Comparison of ENCODE assay signal across 28 mouse cellular contexts in the genomic region with DNA sequence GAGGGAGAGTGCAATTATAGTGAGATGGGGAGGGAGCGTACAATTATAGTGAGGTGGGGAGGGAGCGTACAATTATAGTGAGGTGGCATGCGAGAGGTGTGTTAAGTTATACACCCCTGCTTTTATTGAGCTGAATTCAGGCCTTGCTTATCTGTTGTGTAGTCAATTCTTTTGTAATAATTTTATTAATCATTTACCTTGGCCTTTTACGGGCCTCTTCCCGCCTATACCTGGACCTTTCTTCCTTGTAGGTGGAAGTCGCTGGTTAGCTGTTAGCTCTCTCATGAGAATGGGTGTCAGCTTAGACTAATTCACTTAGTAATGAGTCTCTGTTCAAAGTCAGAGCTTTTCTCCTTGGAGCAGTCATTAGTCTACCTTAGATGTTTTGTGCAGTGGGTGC. TPM values are rescaled to one million over a fixed set of nuclear protein-coding genes. Genes with fewer than 3 reads are reported as not detected.
DNase-seq lines count a peak whose midpoint lies in the region; ATAC-seq and TF ChIP-seq lines count a peak whose summit lies in the region.
"Had no signal": no experiment of that assay in that cellular context is flagged by ENCODE, and none has a peak within 500 bp of the region (broad histone marks: within the 10 kb centered on the region; RNA-seq: fewer than 3 reads in every experiment).

No protein-coding gene starts in this region.

- H3K79me2 ChIP-seq in liver, adult 2 months (ENCODE audit: control insufficient read depth, insufficient read depth, low read length), result peaks cover 8% of the 10 kb centered on the region; the same call in 1 of the 2 replicates

- TF ChIP-seq POLR2A in liver, adult 2 months (IDR thresholded peaks at IDR 0.05; ENCODE audit: extremely low read depth, insufficient read depth, low read length), result no peak

- no peaks in the 10 kb centered on the region for H3K4me1 ChIP-seq in forebrain, embryonic 11.5 days (replicated peaks; ENCODE audit: control insufficient read depth, insufficient read depth, low read length)
- no peaks in the 10 kb centered on the region for H3K4me1 ChIP-seq in forebrain, embryonic 14.5 days (ENCODE audit: control insufficient read depth, insufficient read depth, low read length)
- H3K4me1 ChIP-seq in liver, adult 2 months (ENCODE audit: control insufficient read depth, insufficient read depth, low read length), result no peaks in the 10 kb centered on the region
- H3K4me1 ChIP-seq in intestine, embryonic 15.5 days (replicated peaks), result no peaks in the 10 kb centered on the region
- H3K4me1 ChIP-seq in intestine, postnatal 0 days (replicated peaks; ENCODE audit: control insufficient read depth, insufficient read depth, low read length), result no peaks in the 10 kb centered on the region
- H3K4me1 ChIP-seq: embryonic facial prominence, embryonic 13.5 days; embryonic facial prominence, embryonic 15.5 days; forebrain, embryonic 10.5 days; forebrain, embryonic 13.5 days had no signal

- H3K4me3 ChIP-seq in forebrain, embryonic 11.5 days (ENCODE audit: low read depth, low read length), result no peak overlapping the region
- H3K4me3 ChIP-seq in forebrain, embryonic 14.5 days (ENCODE audit: low read depth, low read length), result no peak overlapping the region
- no peak overlapping the region for H3K4me3 ChIP-seq in liver, adult 2 months (ENCODE audit: insufficient read depth, low read depth, low read length)
- H3K4me3 ChIP-seq in intestine, embryonic 15.5 days (replicated peaks), result no peak overlapping the region
- no peak overlapping the region for H3K4me3 ChIP-seq in intestine, postnatal 0 days (ENCODE audit: low read depth, low read length)
- H3K4me3 ChIP-seq: embryonic facial prominence, embryonic 13.5 days; embryonic facial prominence, embryonic 15.5 days; erythroblast, embryonic 14.5 days; forebrain, embryonic 10.5 days; forebrain, embryonic 13.5 days had no signal

- H3K36me3 ChIP-seq in forebrain, embryonic 11.5 days (ENCODE audit: control insufficient read depth, insufficient read depth, low read length), result no peaks in the 10 kb centered on the region
- H3K36me3 ChIP-seq in forebrain, embryonic 14.5 days (ENCODE audit: control insufficient read depth, insufficient read depth, low read length), result no peaks in the 10 kb centered on the region
- H3K36me3 ChIP-seq in liver, adult 2 months (ENCODE audit: control insufficient read depth, insufficient read depth, low read length), result no peaks in the 10 kb centered on the region; the same call in 1 of the 2 replicates
- H3K36me3 ChIP-seq in intestine, embryonic 15.5 days, result no peaks in the 10 kb centered on the region
- 0 out of 2 replicates have a peak, but pooled peaks cover 3% of the 10 kb centered on the region for H3K36me3 ChIP-seq in intestine, postnatal 0 days (ENCODE audit: control insufficient read depth, insufficient read depth)

- TF ChIP-seq CTCF in liver, adult 2 months (IDR thresholded peaks at IDR 0.05; ENCODE audit: low read depth, low read length), result no peak
- TF ChIP-seq CTCF in intestine, postnatal 0 days (IDR thresholded peaks at IDR 0.05; ENCODE audit: low read depth), result no peak

- no peaks in the 10 kb centered on the region for H3K9me3 ChIP-seq in forebrain, embryonic 11.5 days (ENCODE audit: control insufficient read depth, low read length)
- H3K9me3 ChIP-seq in forebrain, embryonic 14.5 days (replicated peaks; ENCODE audit: control insufficient read depth, low read length), result no peaks in the 10 kb centered on the region
- no peaks in the 10 kb centered on the region for H3K9me3 ChIP-seq in intestine, embryonic 15.5 days
- no peaks in the 10 kb centered on the region for H3K9me3 ChIP-seq in intestine, postnatal 0 days (ENCODE audit: control insufficient read depth)
- H3K9me3 ChIP-seq: embryonic facial prominence, embryonic 13.5 days; embryonic facial prominence, embryonic 15.5 days; forebrain, embryonic 13.5 days; G1E had no signal

- no peak for ATAC-seq in forebrain, embryonic 11.5 days (replicated peaks; ENCODE audit: low FRiP score)
- ATAC-seq in forebrain, embryonic 14.5 days, result no peak
- ATAC-seq in intestine, embryonic 15.5 days, result peak; percentile 86
- ATAC-seq in intestine, postnatal 0 days, result peak; percentile 88
- ATAC-seq: CD4-positive, CD25-positive, alpha-beta regulatory T cell, adult 4 months; forebrain, embryonic 13.5 days; forebrain, embryonic 16.5 days had no signal

- H3K27ac ChIP-seq in forebrain, embryonic 11.5 days (ENCODE audit: low read depth, low read length), result no peak overlapping the region
- no peak overlapping the region for H3K27ac ChIP-seq in forebrain, embryonic 14.5 days (ENCODE audit: low read depth, low read length)
- H3K27ac ChIP-seq in liver, adult 2 months (replicated peaks; ENCODE audit: insufficient read depth, low read depth, low read length), result no peak overlapping the region
- H3K27ac ChIP-seq in intestine, embryonic 15.5 days, result no peak overlapping the region
- no peak overlapping the region for H3K27ac ChIP-seq in intestine, postnatal 0 days (ENCODE audit: low read depth, low read length)
- H3K27ac ChIP-seq: embryonic facial prominence, embryonic 13.5 days; embryonic facial prominence, embryonic 15.5 days; forebrain, embryonic 10.5 days; forebrain, embryonic 13.5 days had no signal

- 93% methylated on average over 6 of the region's 6 CpGs for WGBS in forebrain, embryonic 11.5 days
- WGBS in forebrain, embryonic 14.5 days, result 93% methylated on average over 6 of the region's 6 CpGs
- WGBS in liver, adult 2 months, result 43% methylated on average over 6 of the region's 6 CpGs
- 74% methylated on average over 6 of the region's 6 CpGs for WGBS in intestine, embryonic 15.5 days
- WGBS in intestine, postnatal 0 days, result 46% methylated on average over 6 of the region's 6 CpGs

- peak; percentile 13 for DNase-seq in forebrain, embryonic 11.5 days (ENCODE audit: low spot score)
- no peak for DNase-seq in forebrain, embryonic 14.5 days (ENCODE audit: low spot score)
- peak; percentile 53 for DNase-seq in liver, adult 2 months (ENCODE audit: extremely low read depth, low read depth, low spot score)
- no peak for DNase-seq in liver
- DNase-seq in T-cell, adult 2 months (ENCODE audit: low spot score), result no peak
- DNase-seq: adrenal gland, adult 2 months; adrenal gland, postnatal 10 days; adrenal gland, postnatal 25 days; B cell, adult 2 months; cerebellum, adult 11 months; cerebellum, adult 18-20 months; cerebellum, adult 8-10 months; cerebellum, adult 9-11 months; cerebellum, postnatal 14 days; cerebellum, postnatal 36 days; embryo, embryonic 11 days had no signal

- H3K4me2 ChIP-seq in forebrain, embryonic 11.5 days (ENCODE audit: low read depth, low read length, severe bottlenecking), result no peak overlapping the region
- H3K4me2 ChIP-seq in forebrain, embryonic 14.5 days (ENCODE audit: low read length), result no peak overlapping the region
- no peak overlapping the region for H3K4me2 ChIP-seq in intestine, embryonic 15.5 days (replicated peaks)
- no peak overlapping the region for H3K4me2 ChIP-seq in intestine, postnatal 0 days (replicated peaks; ENCODE audit: low read depth)
- H3K4me2 ChIP-seq: embryonic facial prominence, embryonic 13.5 days; embryonic facial prominence, embryonic 15.5 days; forebrain, embryonic 13.5 days had no signal

- H3K9ac ChIP-seq in forebrain, embryonic 11.5 days (ENCODE audit: low read length), result no peak overlapping the region
- no peak overlapping the region for H3K9ac ChIP-seq in forebrain, embryonic 14.5 days (ENCODE audit: low read length)
- no peak overlapping the region for H3K9ac ChIP-seq in liver, adult 2 months (ENCODE audit: low read depth, low read length)
- H3K9ac ChIP-seq in intestine, embryonic 15.5 days, result no peak overlapping the region
- no peak overlapping the region for H3K9ac ChIP-seq in intestine, postnatal 0 days (ENCODE audit: low read depth, low read length)
- H3K9ac ChIP-seq: embryonic facial prominence, embryonic 13.5 days; embryonic facial prominence, embryonic 15.5 days; forebrain, embryonic 13.5 days had no signal

- no peaks in the 10 kb centered on the region for H3K27me3 ChIP-seq in forebrain, embryonic 11.5 days (ENCODE audit: control insufficient read depth, insufficient read depth, low read length)
- no peaks in the 10 kb centered on the region for H3K27me3 ChIP-seq in forebrain, embryonic 14.5 days (replicated peaks; ENCODE audit: control insufficient read depth, insufficient read depth, low read length)
- H3K27me3 ChIP-seq in liver, adult 2 months (ENCODE audit: control insufficient read depth, insufficient read depth, low read length), result no peaks in the 10 kb centered on the region
- H3K27me3 ChIP-seq in intestine, embryonic 15.5 days (replicated peaks), result no peaks in the 10 kb centered on the region
- H3K27me3 ChIP-seq in intestine, postnatal 0 days (replicated peaks; ENCODE audit: control insufficient read depth, insufficient read depth, low read length), result no peaks in the 10 kb centered on the region
- H3K27me3 ChIP-seq: CH12.LX; embryonic facial prominence, embryonic 13.5 days; embryonic facial prominence, embryonic 15.5 days; forebrain, embryonic 13.5 days; Patski had no signal

RNA-seq across cellular contexts. Expression of a gene that starts 10.4 kb away (rescaled TPM):
- 75.1 and 76.7 TPM in 2 replicates for polyA plus RNA-seq in forebrain, embryonic 11.5 days (2014; fragmentation: Nextera tagmentation; extraction: Ambion mirVana)
- polyA plus RNA-seq in forebrain, embryonic 14.5 days (2014; fragmentation: Nextera tagmentation; extraction: Ambion mirVana), result 75.5 and 79.9 TPM in 2 replicates
- total RNA-seq in liver, adult 2 months (2014; rRNA removed), result 55.0 and 58.8 TPM in 2 replicates
- 70.1 and 74.1 TPM in 2 replicates for polyA plus RNA-seq in liver, adult 2 months (2012; rRNA removed)
- polyA plus RNA-seq in intestine, embryonic 15.5 days (2015; fragmentation: Nextera tagmentation; extraction: Ambion mirVana), result 132 and 135 TPM in 2 replicates
- 111 and 115 TPM in 2 replicates for polyA plus RNA-seq in intestine, postnatal 0 days (2015; fragmentation: Nextera tagmentation; extraction: Ambion mirVana)

Comparison
In these comparisons a context has a peak if more than half of its experiments do, and no peak if none do; other contexts are left out.
1. DNase-seq: peak in forebrain, embryonic 11.5 days (single experiment) and liver, adult 2 months (single experiment); none in forebrain, embryonic 14.5 days (single experiment), liver (single experiment) and T-cell, adult 2 months (single experiment).
2. ATAC-seq: peak in intestine, embryonic 15.5 days (single experiment) and intestine, postnatal 0 days (single experiment); none in forebrain, embryonic 11.5 days (single experiment) and forebrain, embryonic 14.5 days (single experiment).